Mouse (Mus musculus) lung, embryonic 14.5 days (tissue): ENCODE results near the gene Zfp442. TPM values are rescaled to one million over a fixed set of nuclear protein-coding genes. Genes with fewer than 3 reads are reported as not detected.
"Not testable (repeated sequence)": the region's sequence is repeated elsewhere in the genome, so short reads cannot be mapped to it uniquely, and the experiment has no call there.

Source experiments
- ATAC-seq: fragments of 200-750 bp; cut with Nextera tagmentation; 2 replicates; pipeline ENCODE4 v1.8.0; 2017; ENCODE audit warnings: mild to moderate bottlenecking, moderate TSS enrichment, moderate library complexity; ENCODE audit not compliant: insufficient read depth
- DNase-seq: peaks from one replicate; pipeline ENCODE4 v3.0.0-alpha.2; 2015
- H3K27ac ChIP-seq: fragments of 300-500 bp; sonication (generic); 2 replicates; pipeline ENCODE4 v1.5.1; 2014; ENCODE audit warnings: low read depth, mild to moderate bottlenecking, moderate library complexity
- H3K27me3 ChIP-seq: fragments of 300-500 bp; sonication (generic); 2 replicates; pipeline ENCODE4 v1.6.1; 2014; ENCODE audit warnings: low read length, control low read depth; ENCODE audit not compliant: insufficient read depth
- H3K36me3 ChIP-seq: fragments of 300-500 bp; sonication (generic); 2 replicates; pipeline ENCODE4 v1.6.1; 2014; ENCODE audit warnings: control low read depth; ENCODE audit not compliant: insufficient read depth
- H3K4me1 ChIP-seq: fragments of 300-500 bp; sonication (generic); 2 replicates; pipeline ENCODE4 v1.6.1; 2014; ENCODE audit warnings: antibody characterized with exemption, control low read depth; ENCODE audit not compliant: insufficient read depth
- H3K4me2 ChIP-seq: fragments of 300-500 bp; sonication (generic); 2 replicates; pipeline ENCODE4 v1.6.1; 2014; ENCODE audit warnings: mild to moderate bottlenecking
- H3K4me3 ChIP-seq: fragments of 300-500 bp; sonication (generic); 2 replicates; pipeline ENCODE4 v1.5.1; 2014; ENCODE audit warnings: low read depth, low read length
- H3K9ac ChIP-seq: fragments of 300-500 bp; sonication (generic); 2 replicates; pipeline ENCODE4 v1.6.1; 2014
- H3K9me3 ChIP-seq: fragments of 300-500 bp; sonication (generic); 2 replicates; pipeline ENCODE4 v1.6.1; 2016; ENCODE audit warnings: low read depth, low read length, control low read depth
- CTCF ChIP-seq: IDR thresholded peaks from 2 replicates; pipeline ENCODE4 v1.5.1; 2016; ENCODE audit warnings: antibody characterized with exemption, low read depth
- WGBS: fragments of 180-500 bp; shearing (Covaris S2); extraction: QIAGEN DNeasy Blood & Tissue Kit; methylation state at CpG from one replicate; pipeline ENCODE4 v1.1.7; 2014; 5-methylcytosine and 5-hydroxymethylcytosine counted together
- polyA plus RNA-seq: library from polyadenylated mRNA; unstranded; fragments of >200 nt; fragmentation: Nextera tagmentation; extraction: Ambion mirVana; gene quantifications from 2 replicates; pipeline ENCODE4 v1.2.1, GENCODE M21; 2014

The Zfp442 gene
- 8.0 and 8.7 TPM in 2 replicates for polyA plus RNA-seq

DNA sequence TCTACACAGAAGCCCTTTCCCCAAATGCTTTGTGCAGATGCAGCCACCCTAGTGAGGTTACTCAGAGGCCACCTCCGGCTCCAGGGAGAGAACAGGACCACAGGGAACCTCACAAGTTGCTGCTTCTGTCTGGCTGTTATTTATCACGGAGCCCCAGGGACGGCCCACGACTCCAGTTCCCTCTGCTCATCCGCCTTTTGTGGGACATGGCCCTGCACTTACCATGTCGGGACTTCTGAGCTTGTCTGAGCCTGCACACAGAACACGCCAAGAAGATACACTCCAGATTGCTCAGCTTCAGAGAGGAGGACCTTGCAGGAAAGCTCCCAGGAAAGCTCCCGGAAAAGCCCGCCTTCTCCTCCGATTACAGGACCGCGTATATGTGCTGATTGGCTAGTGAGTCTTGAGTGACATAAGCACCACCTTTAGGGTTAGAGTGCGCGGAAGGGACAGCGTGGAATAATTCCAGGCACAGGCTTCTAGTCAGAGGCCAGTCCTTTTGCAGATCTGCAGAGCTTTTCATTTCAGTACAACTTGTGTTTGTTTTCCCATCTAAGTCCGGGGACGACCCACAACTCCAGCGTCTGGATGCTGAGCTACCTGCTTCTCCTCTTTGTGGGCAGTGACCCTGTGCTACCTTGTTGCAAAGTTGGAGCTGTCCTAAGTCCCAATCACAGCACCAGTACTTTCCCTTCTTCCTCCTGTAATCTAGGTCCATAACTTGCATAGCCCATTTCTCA lies at the start of gene Zfp442:
Zfp442 (minus strand) TSS at position 307 of the 740 bp plus-strand sequence.
- not testable (repeated sequence) for H3K4me1 ChIP-seq, H3K9me3 ChIP-seq, H3K36me3 ChIP-seq, H3K27me3 ChIP-seq
- under 1% methylated on average over 18 of the region's 18 CpGs for WGBS
- DNase-seq (peak; percentile 74), ATAC-seq (peak; percentile 100)
- H3K4me2 ChIP-seq: peak within 1 kb of the TSS; percentile 55
- H3K9ac ChIP-seq: peak within 1 kb of the TSS; percentile 40
- peak within 1 kb of the TSS; percentile 40 for H3K4me3 ChIP-seq
- H3K27ac ChIP-seq: peak within 1 kb of the TSS; percentile 77; the same call in 1 of the 2 replicates

DNA sequence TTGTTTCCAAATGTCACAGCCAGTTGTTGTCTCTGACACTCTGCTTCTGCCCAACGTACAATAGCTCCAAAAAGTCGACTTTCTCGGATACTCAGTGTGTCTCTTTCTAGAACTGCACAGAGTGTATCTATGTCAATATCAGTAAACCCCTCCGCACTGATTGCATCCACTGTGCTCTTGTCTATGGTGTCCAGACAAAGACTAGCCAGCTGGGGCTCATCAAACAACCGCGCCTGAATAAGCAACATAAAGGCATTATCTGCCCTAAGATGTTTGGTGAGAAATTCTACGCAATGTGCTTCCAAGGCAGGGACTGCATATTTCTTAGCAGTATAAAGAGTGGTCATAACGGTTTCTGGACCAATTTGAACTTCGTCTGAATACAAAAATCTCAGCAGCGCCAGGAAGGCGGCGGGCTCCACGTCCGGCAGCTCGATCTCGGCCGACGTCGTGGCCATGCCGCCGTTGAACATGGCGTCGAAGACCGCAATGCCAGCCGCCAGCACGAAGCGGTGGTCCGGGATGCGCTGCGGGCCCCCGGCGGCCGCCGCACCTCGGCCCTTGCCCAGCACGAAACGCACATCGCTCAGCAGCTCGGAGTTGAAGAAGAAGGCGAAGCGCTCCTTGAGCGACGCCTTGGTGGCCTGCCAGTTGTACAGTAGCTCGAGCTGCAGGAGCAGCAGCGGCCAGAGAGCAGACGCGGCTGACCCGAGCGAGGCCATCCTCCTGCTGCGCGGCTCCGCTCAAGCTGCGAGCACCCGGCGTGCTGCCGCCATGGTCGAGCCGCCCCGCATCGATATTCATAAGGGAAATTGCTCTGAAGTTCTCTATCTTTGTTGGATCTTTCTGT lies 49.1 kb upstream of the Zfp442 start:
- not testable (repeated sequence) for H3K36me3 ChIP-seq, H3K4me1 ChIP-seq, H3K9ac ChIP-seq, H3K27me3 ChIP-seq, H3K27ac ChIP-seq, H3K9me3 ChIP-seq
- WGBS: 33% methylated on average over 60 of the region's 60 CpGs
- peak overlapping the region; percentile 55 for H3K4me2 ChIP-seq
- DNase-seq (peak; percentile 61), ATAC-seq (peak; percentile 78)
- H3K4me3 ChIP-seq: peak overlapping the region; percentile 17; the same call in 1 of the 2 replicates

- Histone ChIP-seq H3K9ac (no peak overlapping the region), H3K4me1 (no peaks in the 10 kb centered on the region), H3K4me2 (no peak overlapping the region), H3K9me3 (no peaks in the 10 kb centered on the region), H3K27ac (no peak overlapping the region), H3K36me3 (no peaks in the 10 kb centered on the region), H3K4me3 (no peak overlapping the region), H3K27me3 (no peaks in the 10 kb centered on the region)
- 74% methylated on average over 2 of the region's 2 CpGs for WGBS
- ATAC-seq (no peak), DNase-seq (no peak)
- no peak for TF ChIP-seq CTCF
Observed at GRCm38 (mm10) chr2:150493031-150493430, 41.7 kb upstream of the Zfp442 start.

DNA sequence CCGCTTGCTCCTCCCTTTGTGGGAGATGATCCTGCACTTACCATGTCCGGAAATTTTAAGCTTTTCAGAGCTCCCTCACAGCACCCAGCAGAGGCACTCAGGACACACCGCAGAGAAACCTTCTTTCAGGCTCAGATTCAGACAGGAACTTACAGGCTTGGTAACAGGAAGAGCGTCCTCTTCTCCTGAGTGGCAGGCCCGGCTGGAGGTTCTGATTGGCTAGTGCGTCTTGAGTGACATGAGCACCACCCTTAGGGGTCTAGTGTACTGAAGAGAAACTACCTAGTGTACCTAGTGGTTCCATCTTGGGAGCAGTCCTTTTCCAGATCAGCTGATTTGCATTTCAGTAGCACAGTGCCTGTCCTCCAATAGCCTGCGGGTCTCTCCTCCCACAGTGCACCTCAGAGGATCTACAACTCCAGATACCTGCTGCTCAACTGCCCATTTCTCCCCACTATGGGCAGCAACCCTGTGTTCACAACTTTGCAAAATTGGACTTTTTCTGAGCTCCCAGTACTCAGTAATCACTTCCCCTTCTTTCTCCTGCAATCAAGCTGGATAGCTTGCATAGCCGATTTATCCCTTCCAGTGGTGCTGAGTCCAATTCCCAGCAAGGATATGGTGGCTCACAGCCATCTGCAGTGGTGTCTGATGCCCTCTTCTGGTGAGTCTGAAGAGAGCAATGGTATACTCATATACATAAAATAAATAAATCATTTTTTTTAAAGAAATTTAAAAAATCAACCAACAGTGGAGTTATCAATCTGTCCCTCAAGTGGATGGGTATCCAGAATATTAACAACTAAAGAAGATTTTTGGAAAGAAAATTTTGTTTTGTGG lies 33.9 kb upstream of the Zfp442 start, which contains the start of gene Zfp345:
Zfp345 (minus strand) TSS at position 153 of the 840 bp plus-strand sequence.
- DNase-seq, H3K27me3 ChIP-seq, H3K4me3 ChIP-seq, H3K4me1 ChIP-seq, ATAC-seq, H3K36me3 ChIP-seq, H3K9me3 ChIP-seq, H3K27ac ChIP-seq, H3K9ac ChIP-seq, H3K4me2 ChIP-seq: not testable (repeated sequence)
- TF ChIP-seq CTCF: 0 out of 2 replicates have a peak, but pooled peaks have one; percentile 3
- WGBS: 58% methylated on average over 7 of the region's 8 CpGs

- H3K4me1 ChIP-seq, H3K4me3 ChIP-seq, H3K9ac ChIP-seq, H3K9me3 ChIP-seq, H3K36me3 ChIP-seq, H3K27me3 ChIP-seq, H3K4me2 ChIP-seq, DNase-seq, ATAC-seq, H3K27ac ChIP-seq: not testable (repeated sequence)
- 96% methylated on average over 1 of the region's 1 CpGs for WGBS
Observed at GRCm38 (mm10) chr2:150439084-150439483, 12.2 kb downstream of the Zfp442 start.

DNA sequence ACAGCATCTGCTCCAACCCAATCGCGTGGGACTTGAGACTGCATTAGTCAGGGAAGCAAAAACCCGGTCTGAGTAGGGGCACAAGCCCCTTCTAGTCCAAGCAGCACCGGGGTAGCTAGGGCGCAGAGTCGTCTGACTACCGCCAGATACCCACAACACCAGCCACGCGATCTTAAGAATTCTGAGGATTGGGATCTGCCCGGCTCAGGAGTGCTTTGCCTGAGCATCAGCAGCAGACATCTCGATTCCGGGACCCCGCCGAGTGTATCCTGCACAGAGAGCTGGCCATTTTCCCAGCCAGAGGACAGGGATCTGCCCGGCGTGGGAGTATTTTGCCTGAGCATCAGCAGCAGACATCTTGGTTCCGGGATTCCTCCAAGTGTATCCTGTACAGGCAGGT lies 39.1 kb downstream of the Zfp442 start:
- H3K4me2 ChIP-seq, H3K4me1 ChIP-seq, H3K36me3 ChIP-seq, ATAC-seq, H3K27me3 ChIP-seq, H3K27ac ChIP-seq, H3K4me3 ChIP-seq, H3K9me3 ChIP-seq, H3K9ac ChIP-seq, DNase-seq: not testable (repeated sequence)
- WGBS: 86% methylated on average over 17 of the region's 17 CpGs
